Mouse (Mus musculus): ENCODE measurements at regions not wholly inside any gene's neighbourhood (a gene's known extent, or its start where the extent isn't known, plus 50 kb on each side); places are given as distances from the start of the nearest gene placed in this dataset.

DNA sequence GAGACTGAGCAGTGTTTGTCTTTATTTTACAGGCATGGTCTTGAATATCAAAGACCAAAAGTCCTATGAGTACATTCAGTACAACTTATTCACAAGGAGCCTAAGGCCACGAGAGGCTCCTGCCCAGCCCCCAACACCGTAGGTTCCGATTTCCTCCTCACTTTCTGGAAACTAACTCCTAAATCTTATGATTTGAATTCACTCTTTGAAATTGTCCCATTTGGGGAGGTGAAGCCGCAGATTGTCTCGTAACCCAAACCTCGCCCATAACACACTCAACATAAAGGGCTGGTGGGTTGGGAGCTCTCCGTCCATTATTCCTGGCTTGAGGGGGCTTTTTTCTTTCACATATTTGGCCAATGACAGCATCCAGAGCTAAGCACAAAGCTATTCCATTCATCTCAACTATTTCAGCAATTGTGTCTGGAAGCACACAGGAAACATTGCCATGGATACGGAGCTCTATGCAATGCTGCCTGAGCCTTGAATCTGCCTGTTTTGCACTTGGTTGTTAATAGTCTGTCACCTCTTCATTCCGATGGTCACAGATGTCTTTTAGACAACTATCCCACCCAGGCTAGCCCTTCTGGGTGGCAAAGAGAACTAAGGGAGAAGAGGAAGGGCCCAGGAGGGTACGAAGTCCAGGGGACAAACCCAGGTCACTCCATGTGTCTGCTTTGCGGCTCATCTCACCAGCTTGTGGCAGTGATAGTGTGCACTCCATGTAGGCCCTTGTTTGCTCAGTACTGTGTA lies 86.6 kb downstream of the Irs2 start:
- no peak for TF ChIP-seq POLR2A (IDR thresholded peaks at IDR 0.05; ENCODE audit: low read depth, low read length)
- no peak for TF ChIP-seq CTCF (IDR thresholded peaks at IDR 0.05; ENCODE audit: extremely low read depth, insufficient read depth, insufficient read length, insufficient replicate concordance)
